Mouse (Mus musculus) G1E (cell line): Measurements from ENCODE around the gene Cidec.

Experiments used
- CTCF ChIP-seq: IDR thresholded peaks from 2 replicates; pipeline ENCODE4 v1.5.1; 2012; ENCODE audit warnings: low read depth, low read length, inconsistent platforms, mixed read lengths
- GATA1 ChIP-seq: IDR thresholded peaks from 2 replicates; pipeline ENCODE4 v1.6.1; 2012; ENCODE audit warnings: borderline replicate concordance, low read length, inconsistent platforms, mixed read lengths
- POLR2AphosphoS5 ChIP-seq: IDR thresholded peaks from 2 replicates; pipeline ENCODE4 v1.6.1; 2012; ENCODE audit warnings: low read depth, low read length, inconsistent platforms; ENCODE audit not compliant: insufficient replicate concordance

GRCm38 (mm10) chr6:113440686-113441085 lies 5.1 kb upstream of the Cidec start:
- no peak for TF ChIP-seq CTCF
- TF ChIP-seq GATA1: no peak
- TF ChIP-seq POLR2AphosphoS5: no peak
